Mouse (Mus musculus) mammary gland, adult 2 months (tissue): ENCODE data around the gene Pnpo. TPM values are rescaled to one million over a fixed set of nuclear protein-coding genes. Genes with fewer than 3 reads are reported as not detected.

Experiments used
- polyA plus RNA-seq: library from polyadenylated mRNA; depleted of rRNA; stranded (reverse); fragments of >200 nt; gene quantifications from 2 replicates; pipeline ENCODE4 v1.2.3, GENCODE M21; 2012; ENCODE audit warnings: low replicate concordance; rRNA removed

Pnpo gene
- 24.5 and 33.6 TPM in 2 replicates for polyA plus RNA-seq

DNA sequence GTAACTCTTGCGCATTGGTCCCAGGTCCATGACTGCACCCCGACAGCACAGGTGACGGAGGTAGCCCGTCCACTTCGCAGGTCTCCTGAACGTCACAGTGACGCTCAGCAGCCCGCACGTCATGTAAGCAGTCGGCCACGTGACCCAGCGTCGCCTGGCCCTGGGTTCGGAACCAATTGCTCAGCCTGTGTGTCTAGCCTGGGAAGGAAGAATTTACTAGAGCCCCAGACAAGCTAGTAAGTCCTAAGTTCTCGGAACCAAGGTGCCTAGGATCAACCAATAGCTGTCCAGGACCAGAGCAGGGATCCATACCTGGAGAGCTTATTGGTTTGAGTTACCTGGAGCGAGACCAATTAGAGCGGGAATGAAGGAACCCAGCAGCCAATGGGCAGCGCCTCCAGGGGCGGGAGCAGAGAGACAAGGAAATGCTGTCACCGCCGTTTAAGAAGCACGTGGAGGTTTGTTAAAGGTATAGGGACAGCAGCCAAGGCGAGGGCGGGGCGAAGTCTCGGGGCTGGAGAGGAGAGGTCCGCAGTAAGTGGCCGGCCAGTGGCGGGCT, at the start of gene Pnpo:
TSS of gene Pnpo (minus strand) at position 241 of the 559 bp plus-strand sequence.

DNA sequence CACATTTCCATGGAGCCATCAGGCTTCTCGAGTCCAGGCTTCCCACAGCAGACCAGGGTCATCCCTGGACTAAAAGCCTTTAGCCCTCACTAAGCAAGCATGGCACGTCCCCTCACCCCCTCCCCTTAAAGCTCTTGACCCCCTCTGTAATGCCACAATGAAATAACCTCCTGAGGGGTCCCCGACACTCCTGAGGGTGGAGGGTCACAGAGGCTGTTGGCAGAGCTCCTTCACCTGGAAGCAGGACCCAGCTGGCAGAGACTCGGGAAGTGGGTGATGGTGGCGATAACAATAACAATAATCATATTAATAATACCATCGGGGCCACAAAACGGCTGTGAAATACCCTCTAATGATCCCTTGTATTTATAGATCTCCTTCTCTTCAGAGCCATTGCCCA, 39.1 kb upstream of the Pnpo start, which contains the start of gene Sp2:
TSS of gene Sp2 (minus strand) at position 101 of the 400 bp plus-strand sequence.

DNA sequence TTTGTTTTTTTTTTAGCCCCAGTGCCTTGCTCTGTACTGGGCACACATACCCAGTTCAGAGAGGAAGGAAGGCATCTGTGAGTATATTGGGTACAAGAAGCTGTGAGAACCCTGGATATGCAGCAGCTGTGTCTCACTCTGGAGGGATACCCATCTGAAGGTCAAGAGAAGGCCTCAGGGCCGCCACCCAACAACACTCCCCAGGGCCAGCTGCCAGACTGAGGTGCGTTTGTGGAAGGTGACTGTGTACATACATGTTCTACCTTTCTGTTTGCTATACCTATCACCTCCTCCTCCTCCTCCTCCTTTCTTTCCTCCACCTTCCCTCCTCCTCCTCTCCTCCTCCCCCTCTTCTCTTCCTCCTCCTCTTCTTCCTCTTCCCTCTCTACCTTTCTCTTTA, 15.7 kb downstream of the Pnpo start, which contains the start of gene Prr15l:
TSS of gene Prr15l (plus strand) at position 17 of the 400 bp plus-strand sequence.

DNA sequence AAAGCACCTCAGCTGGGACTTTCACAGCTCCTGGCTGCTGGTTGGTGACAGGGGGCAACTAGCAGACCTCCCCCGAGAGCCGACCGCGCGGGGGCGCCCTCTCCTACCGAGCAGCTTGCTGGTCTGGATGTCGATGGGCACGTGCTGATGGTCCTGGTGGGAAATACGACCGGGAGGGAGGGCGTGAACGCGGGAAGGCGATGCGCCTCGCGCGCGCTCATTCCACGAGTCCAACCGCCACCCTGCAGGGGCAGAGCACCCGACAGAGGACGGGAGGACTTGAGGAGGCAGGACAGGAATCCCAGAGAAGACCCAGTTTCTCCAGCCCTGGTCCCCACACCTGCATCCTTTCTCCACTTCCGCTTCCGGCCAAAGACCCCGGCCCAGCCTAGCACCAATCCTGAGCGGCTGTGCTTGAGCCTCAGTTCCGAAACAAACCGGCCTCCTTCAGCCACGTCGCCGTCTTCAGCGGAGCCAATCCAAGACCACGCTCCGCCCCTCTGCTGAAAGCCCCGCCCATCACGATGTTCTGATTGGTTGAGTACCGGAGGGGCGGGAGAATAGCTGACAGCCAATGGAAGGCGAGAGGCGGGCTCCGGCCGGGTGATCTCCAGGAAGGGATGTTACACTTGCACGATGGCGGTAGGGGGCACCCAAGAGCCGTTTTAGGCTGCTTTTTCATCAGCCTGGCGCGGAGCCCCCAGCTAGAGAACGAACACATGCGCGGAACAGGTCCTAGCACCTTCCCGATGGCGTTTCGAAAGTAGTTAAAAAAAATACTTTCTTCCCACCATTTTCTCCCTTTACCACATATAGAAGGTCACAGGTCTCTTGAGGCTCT, 27.5 kb downstream of the Pnpo start, which contains the start of gene Cdk5rap3:
TSS of gene Cdk5rap3 (minus strand) at position 453 of the 841 bp plus-strand sequence.

Other genes starting within 250 kb of the Pnpo start
- 20.0 and 22.6 TPM in 2 replicates for gene Snx11, start 166.4 kb downstream of the Pnpo start, polyA plus RNA-seq
- 15.2 and 23.2 TPM in 2 replicates for gene Cbx1, start 154.9 kb downstream of the Pnpo start, polyA plus RNA-seq
- 270 and 474 TPM in 2 replicates for gene Nfe2l1, start 114.0 kb downstream of the Pnpo start, polyA plus RNA-seq
- 50.5 and 76.5 TPM in 2 replicates for gene Copz2, start 94.1 kb downstream of the Pnpo start, polyA plus RNA-seq
- 37.2 and 38.7 TPM in 2 replicates for gene Cdk5rap3, start 27.5 kb downstream of the Pnpo start, polyA plus RNA-seq
- gene Prr15l, start 15.9 kb downstream of the Pnpo start, polyA plus RNA-seq = 7.6 and 11.5 TPM in 2 replicates
- gene Sp2, start 39.0 kb upstream of the Pnpo start, polyA plus RNA-seq = 15.6 and 27.4 TPM in 2 replicates
- 1.4 and 2.4 TPM in 2 replicates for gene Sp6, start 69.4 kb upstream of the Pnpo start, polyA plus RNA-seq
- gene Scrn2, start 86.0 kb upstream of the Pnpo start, polyA plus RNA-seq = 11.8 and 14.6 TPM in 2 replicates
- 0.19 and 0.57 TPM in 2 replicates for gene Lrrc46, start 97.4 kb upstream of the Pnpo start, polyA plus RNA-seq
- 110 and 130 TPM in 2 replicates for gene Mrpl10, start 97.6 kb upstream of the Pnpo start, polyA plus RNA-seq
- 15.0 and 19.1 TPM in 2 replicates for gene Osbpl7, start 106.6 kb upstream of the Pnpo start, polyA plus RNA-seq
- gene Tbx21, start 171.3 kb upstream of the Pnpo start, polyA plus RNA-seq = 1.8 and 4.5 TPM in 2 replicates
- gene Tbkbp1, start 207.5 kb upstream of the Pnpo start, polyA plus RNA-seq = 22.1 and 52.2 TPM in 2 replicates
- gene Kpnb1, start 243.9 kb upstream of the Pnpo start, polyA plus RNA-seq = 20.7 and 33.5 TPM in 2 replicates